Mouse (Mus musculus): ENCODE results near the gene Clec4d. TPM values are rescaled to one million over a fixed set of nuclear protein-coding genes. Genes with fewer than 3 reads are reported as not detected.

The Clec4d gene
- total and polyA plus RNA-seq, 2 experiments from 2014 or later: not detected

DNA sequence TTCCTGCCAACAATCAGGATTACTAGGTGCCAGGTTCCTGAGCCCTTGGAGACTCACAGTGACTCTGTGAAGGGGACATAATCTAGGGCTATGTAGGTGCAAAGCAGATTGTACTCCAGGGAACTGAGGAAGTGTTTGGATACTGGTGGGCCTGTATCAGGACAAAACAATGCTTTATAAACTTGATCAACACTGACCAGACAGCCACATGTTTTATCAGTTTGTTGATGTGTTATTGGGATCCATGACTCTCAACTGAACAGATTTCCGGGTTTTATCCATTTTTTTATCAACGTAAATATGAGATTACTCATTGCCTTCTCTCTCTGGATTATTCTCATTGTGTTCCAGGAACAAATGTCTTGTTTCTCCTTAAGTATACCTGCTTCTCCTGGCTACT lies 46.1 kb downstream of the Clec4d start, which contains the start of gene Vmn2r19:
Gene Vmn2r19 (plus strand): TSS at position 301 of the 400 bp plus-strand sequence.
- ATAC-seq (no peak), DNase-seq (no peak)
- 95% methylated on average over 2 of the region's 2 CpGs for WGBS
- H3K9me3 ChIP-seq (ENCODE audit: low read length): no peaks in the 10 kb centered on the region
- H3K4me3 ChIP-seq (ENCODE audit: low read depth, low read length): no peak within 1 kb of the TSS
- H3K36me3 ChIP-seq (ENCODE audit: insufficient read depth): no peaks in the 10 kb centered on the region
- TF ChIP-seq CTCF (IDR thresholded peaks at IDR 0.05; ENCODE audit: low read depth): no peak
- H3K9ac ChIP-seq: no peak within 1 kb of the TSS
- no peaks in the 10 kb centered on the region for H3K4me1 ChIP-seq (ENCODE audit: insufficient read depth)
- H3K27ac ChIP-seq (ENCODE audit: low read depth, low read length): no peak within 1 kb of the TSS
- H3K27me3 ChIP-seq (ENCODE audit: insufficient read depth, low read length): no peaks in the 10 kb centered on the region
- no peak within 1 kb of the TSS for H3K4me2 ChIP-seq (ENCODE audit: low read depth)

Other genes with a start within 250 kb of the Clec4d start
- gene Clec4b1, start 212.1 kb upstream of the Clec4d start, total RNA-seq (2014; rRNA removed): not detected in 2 replicates
- not detected in 2 replicates for gene Clec4b1, start 212.1 kb upstream of the Clec4d start, polyA plus RNA-seq (2015; fragmentation: Nextera tagmentation; extraction: Ambion mirVana)
- gene Clec4a2, start 155.7 kb upstream of the Clec4d start, total RNA-seq (2014; rRNA removed): 0.57 and 0.77 TPM in 2 replicates
- gene Clec4a2, start 155.7 kb upstream of the Clec4d start, polyA plus RNA-seq (2015; fragmentation: Nextera tagmentation; extraction: Ambion mirVana): 1.2 and 1.3 TPM in 2 replicates
- not detected in 2 replicates for gene Clec4b2, start 89.2 kb upstream of the Clec4d start, total RNA-seq (2014; rRNA removed)
- not detected in 2 replicates for gene Clec4b2, start 89.2 kb upstream of the Clec4d start, polyA plus RNA-seq (2015; fragmentation: Nextera tagmentation; extraction: Ambion mirVana)
- 0.23 and 0.38 TPM in 2 replicates for gene Clec4n, start 32.3 kb upstream of the Clec4d start, total RNA-seq (2014; rRNA removed)
- 0.70 and 1.2 TPM in 2 replicates for gene Clec4n, start 32.3 kb upstream of the Clec4d start, polyA plus RNA-seq (2015; fragmentation: Nextera tagmentation; extraction: Ambion mirVana)
- gene Clec4e, start 27.8 kb downstream of the Clec4d start, total RNA-seq (2014; rRNA removed): not detected in 2 replicates
- gene Clec4e, start 27.8 kb downstream of the Clec4d start, polyA plus RNA-seq (2015; fragmentation: Nextera tagmentation; extraction: Ambion mirVana): not detected in 2 replicates
- gene Vmn2r19, start 46.2 kb downstream of the Clec4d start, total RNA-seq (2014; rRNA removed): not detected in 2 replicates
- not detected in 2 replicates for gene Vmn2r19, start 46.2 kb downstream of the Clec4d start, polyA plus RNA-seq (2015; fragmentation: Nextera tagmentation; extraction: Ambion mirVana)
- gene Vmn2r20, start 156.0 kb downstream of the Clec4d start, total RNA-seq (2014; rRNA removed): not detected in 2 replicates
- gene Vmn2r20, start 156.0 kb downstream of the Clec4d start, polyA plus RNA-seq (2015; fragmentation: Nextera tagmentation; extraction: Ambion mirVana): not detected in 2 replicates

Data from forebrain, postnatal 0 days (tissue).